Mouse (Mus musculus) midbrain, embryonic 15.5 days (tissue): ENCODE measurements around the gene Dot1l. TPM values are rescaled to one million over a fixed set of nuclear protein-coding genes. Genes with fewer than 3 reads are reported as not detected.
A peak's percentile ranks its signal among the peaks of the same experiment; 100 is the strongest.

Experiments used
- ATAC-seq: fragments of 200-750 bp; cut with Nextera tagmentation; replicated peaks from 2 replicates; pipeline ENCODE4 v1.8.0; 2017; ENCODE audit warnings: moderate TSS enrichment
- H3K27ac ChIP-seq: fragments of 300-500 bp; sonication (generic); 2 replicates; pipeline ENCODE4 v1.5.1; 2015; ENCODE audit warnings: mild to moderate bottlenecking, inconsistent platforms
- H3K27me3 ChIP-seq: fragments of 300-500 bp; sonication (generic); replicated peaks from 2 replicates; pipeline ENCODE4 v1.6.1; 2015; ENCODE audit warnings: inconsistent platforms
- H3K36me3 ChIP-seq: fragments of 300-500 bp; sonication (generic); replicated peaks from 2 replicates; pipeline ENCODE4 v1.6.1; 2015; ENCODE audit warnings: inconsistent platforms
- H3K4me1 ChIP-seq: fragments of 300-500 bp; sonication (generic); 2 replicates; pipeline ENCODE4 v1.6.1; 2015; ENCODE audit warnings: inconsistent platforms
- H3K4me2 ChIP-seq: fragments of 300-500 bp; sonication (generic); 2 replicates; pipeline ENCODE4 v1.6.1; 2015; ENCODE audit warnings: inconsistent platforms, mild to moderate bottlenecking, moderate library complexity
- H3K4me3 ChIP-seq: fragments of 300-500 bp; sonication (generic); 2 replicates; pipeline ENCODE4 v1.5.1; 2015; ENCODE audit warnings: mild to moderate bottlenecking, inconsistent platforms
- H3K9ac ChIP-seq: fragments of 300-500 bp; sonication (generic); 2 replicates; pipeline ENCODE4 v1.6.1; 2015; ENCODE audit warnings: mild to moderate bottlenecking, inconsistent platforms
- H3K9me3 ChIP-seq: fragments of 300-500 bp; sonication (generic); 2 replicates; pipeline ENCODE4 v1.6.1; 2016; ENCODE audit warnings: inconsistent platforms
- WGBS: fragments of 180-500 bp; shearing (Covaris S2); methylation state at CpG from one replicate; pipeline ENCODE4 v1.1.7; 2015; ENCODE audit warnings: mixed read lengths; 5-methylcytosine and 5-hydroxymethylcytosine counted together
- microRNA counts: library from miRNA; unstranded; fragments of <30 nt; microRNA quantifications from one replicate; lab custom pipeline; 2016
- microRNA-seq: library from miRNA; unstranded; fragments of <30 nt; microRNA quantifications from one replicate; pipeline ENCODE4, GENCODE M21; 2016
- polyA plus RNA-seq: library from polyadenylated mRNA; unstranded; fragments of >200 nt; fragmentation: Nextera tagmentation; extraction: Ambion mirVana; gene quantifications from 2 replicates; pipeline ENCODE4 v1.2.1, GENCODE M21; 2015

Gene Dot1l
- polyA plus RNA-seq, 1 experiment from 2014 or later, result 25.9 TPM

DNA sequence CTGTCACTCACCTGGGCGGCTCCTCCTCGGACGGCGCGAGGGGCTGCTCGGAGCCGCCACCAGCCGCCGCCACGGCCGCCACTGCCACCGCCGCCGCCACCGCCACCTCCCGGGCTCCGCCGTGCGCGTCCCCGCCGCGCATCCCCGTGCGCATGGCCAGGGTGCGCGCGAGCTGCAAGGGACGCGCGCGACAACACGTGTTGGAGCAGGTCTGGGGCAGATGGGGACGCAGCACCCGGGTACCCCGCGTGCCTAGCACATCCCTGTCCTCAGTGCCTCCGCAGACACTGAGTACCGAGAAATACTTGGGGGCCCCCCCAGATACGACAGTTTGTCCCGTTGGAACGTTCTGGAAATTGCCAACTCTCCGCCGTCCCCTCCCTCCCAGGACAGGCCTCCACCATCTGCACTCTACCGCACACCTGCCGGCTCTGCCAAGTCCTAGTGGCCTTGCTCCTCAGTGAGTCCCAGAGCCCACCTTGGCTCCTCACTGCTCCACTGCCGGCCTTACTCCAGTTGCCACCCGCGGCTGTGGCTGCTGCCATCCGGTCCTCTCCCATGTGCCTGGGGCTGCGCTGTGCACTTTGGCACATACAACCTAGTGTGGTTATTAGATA lies 89.0 kb downstream of the Dot1l start, which contains the start of gene Lingo3:
Gene Lingo3 (minus strand): TSS at position 109 of the 617 bp plus-strand sequence.
- H3K4me1 ChIP-seq, result peaks cover 11% of the 10 kb centered on the region
- no peak within 1 kb of the TSS for H3K27ac ChIP-seq
- peaks cover 29% of the 10 kb centered on the region for H3K27me3 ChIP-seq
- H3K4me3 ChIP-seq, result peak within 1 kb of the TSS; percentile 46
- peak; percentile 64 for ATAC-seq
- H3K36me3 ChIP-seq, result no peaks in the 10 kb centered on the region
- no peaks in the 10 kb centered on the region for H3K9me3 ChIP-seq
- 6% methylated on average over 34 of the region's 51 CpGs for WGBS
- peak within 1 kb of the TSS; percentile 66 for H3K4me2 ChIP-seq
- peak within 1 kb of the TSS; percentile 59 for H3K9ac ChIP-seq

MicroRNAs encoded within 50 kb of the gene (microRNA counts, 519-probe panel; counts per million panel counts)
- microRNA mmu-miR-1982 (lab: Ali Mortazavi, UCI), result not detected

Small RNA genes lying within 50 kb of the gene (microRNA-seq; reads per million reads assigned to microRNA genes)
- gene Mir1982, result 2.8 reads per million, percentile 11 among the genes with 10 or more reads in this experiment

Other genes starting within 250 kb of the Dot1l start
- gene Atp8b3, start 216.1 kb upstream of the Dot1l start, polyA plus RNA-seq, result 0.90 and 1.2 TPM in 2 replicates
- 33.9 and 35.0 TPM in 2 replicates for gene Rexo1, start 193.6 kb upstream of the Dot1l start, polyA plus RNA-seq
- gene Klf16, start 177.9 kb upstream of the Dot1l start, polyA plus RNA-seq, result 6.0 and 6.3 TPM in 2 replicates
- gene Abhd17a, start 164.9 kb upstream of the Dot1l start, polyA plus RNA-seq, result 126 and 152 TPM in 2 replicates
- gene Scamp4, start 152.3 kb upstream of the Dot1l start, polyA plus RNA-seq, result 65.0 and 66.2 TPM in 2 replicates
- 6.0 and 6.9 TPM in 2 replicates for gene Adat3, start 152.3 kb upstream of the Dot1l start, polyA plus RNA-seq
- gene Gm49322, start 149.2 kb upstream of the Dot1l start, polyA plus RNA-seq, result 4.6 and 5.0 TPM in 2 replicates
- 107 and 123 TPM in 2 replicates for gene Csnk1g2, start 132.4 kb upstream of the Dot1l start, polyA plus RNA-seq
- gene Btbd2, start 98.1 kb upstream of the Dot1l start, polyA plus RNA-seq, result 85.9 and 90.4 TPM in 2 replicates
- 61.5 and 66.6 TPM in 2 replicates for gene Mknk2, start 77.1 kb upstream of the Dot1l start, polyA plus RNA-seq
- 63.4 and 64.3 TPM in 2 replicates for gene Mob3a, start 53.2 kb upstream of the Dot1l start, polyA plus RNA-seq
- gene Izumo4, start 53.0 kb upstream of the Dot1l start, polyA plus RNA-seq, result 42.9 and 50.9 TPM in 2 replicates
- gene Ap3d1, start 12.9 kb upstream of the Dot1l start, polyA plus RNA-seq, result 117 and 122 TPM in 2 replicates
- 60.3 and 62.6 TPM in 2 replicates for gene Sf3a2, start 43.0 kb downstream of the Dot1l start, polyA plus RNA-seq
- gene Plekhj1, start 43.4 kb downstream of the Dot1l start, polyA plus RNA-seq, result 130 and 147 TPM in 2 replicates
- 0.10 TPM in 2 replicates for gene Amh, start 50.0 kb downstream of the Dot1l start, polyA plus RNA-seq
- 0.59 and 1.0 TPM in 2 replicates for gene Jsrp1, start 58.3 kb downstream of the Dot1l start, polyA plus RNA-seq
- 1,243 and 1,388 TPM in 2 replicates for gene Oaz1, start 71.5 kb downstream of the Dot1l start, polyA plus RNA-seq
- 10.4 and 11.7 TPM in 2 replicates for gene Lingo3, start 88.8 kb downstream of the Dot1l start, polyA plus RNA-seq
- gene Lsm7, start 100.0 kb downstream of the Dot1l start, polyA plus RNA-seq, result 214 and 222 TPM in 2 replicates
- 85.5 and 89.5 TPM in 2 replicates for gene Sppl2b, start 100.1 kb downstream of the Dot1l start, polyA plus RNA-seq
- gene Tmprss9, start 116.6 kb downstream of the Dot1l start, polyA plus RNA-seq, result 0.23 and 0.41 TPM in 2 replicates
- gene Timm13, start 145.8 kb downstream of the Dot1l start, polyA plus RNA-seq, result 318 and 330 TPM in 2 replicates
- 46.9 and 48.9 TPM in 2 replicates for gene Lmnb2, start 163.0 kb downstream of the Dot1l start, polyA plus RNA-seq
- 5.5 and 8.2 TPM in 2 replicates for gene Gadd45b, start 174.9 kb downstream of the Dot1l start, polyA plus RNA-seq